Mouse (Mus musculus) cerebral cortex, adult 2 months (tissue): ENCODE measurements around the gene Tmprss13.

ENCODE experiments used
- WGBS: fragments of 180-500 bp; shearing (Covaris S2); methylation state at CpG from one replicate; pipeline ENCODE4 v1.1.7; 2018; 5-methylcytosine and 5-hydroxymethylcytosine counted together

Tmprss13 gene

GRCm38 (mm10) chr9:45329577-45329976, 10.7 kb downstream of the Tmprss13 start:
- WGBS: 91% methylated on average over 6 of the region's 6 CpGs

- WGBS: 68% methylated on average over 2 of the region's 2 CpGs
Measured at GRCm38 (mm10) chr9:45337406-45337805, 18.5 kb downstream of the Tmprss13 start.

GRCm38 (mm10) chr9:45343066-45343465, 24.2 kb downstream of the Tmprss13 start:
- 92% methylated on average over 3 of the region's 3 CpGs for WGBS

- WGBS: 78% methylated on average over 2 of the region's 2 CpGs
Measured at GRCm38 (mm10) chr9:45345516-45345915, 26.6 kb downstream of the Tmprss13 start.

- 57% methylated on average over 6 of the region's 6 CpGs for WGBS
Measured at GRCm38 (mm10) chr9:45346276-45346675, 27.4 kb downstream of the Tmprss13 start.

GRCm38 (mm10) chr9:45348560-45348959, 29.7 kb downstream of the Tmprss13 start:
- WGBS: 93% methylated on average over 6 of the region's 6 CpGs

- WGBS: 49% methylated on average over 4 of the region's 4 CpGs
Measured at GRCm38 (mm10) chr9:45349181-45349580, 30.3 kb downstream of the Tmprss13 start.

- 75% methylated on average over 5 of the region's 5 CpGs for WGBS
Measured at GRCm38 (mm10) chr9:45349851-45350250, 31.0 kb downstream of the Tmprss13 start.

GRCm38 (mm10) chr9:45355192-45355591, 36.3 kb downstream of the Tmprss13 start:
- 90% methylated on average over 2 of the region's 2 CpGs for WGBS

GRCm38 (mm10) chr9:45358356-45358755, 39.5 kb downstream of the Tmprss13 start:
- WGBS: 87% methylated on average over 7 of the region's 7 CpGs

GRCm38 (mm10) chr9:45362051-45362461, 43.2 kb downstream of the Tmprss13 start:
- WGBS: 55% methylated on average over 2 of the region's 2 CpGs

- 68% methylated on average over 7 of the region's 7 CpGs for WGBS
Measured at GRCm38 (mm10) chr9:45363639-45364214, 44.8 kb downstream of the Tmprss13 start.

GRCm38 (mm10) chr9:45367716-45368115, 48.8 kb downstream of the Tmprss13 start:
- WGBS: 34% methylated on average over 8 of the region's 8 CpGs

- 76% methylated on average over 5 of the region's 5 CpGs for WGBS
Measured at GRCm38 (mm10) chr9:45368341-45368901, 49.5 kb downstream of the Tmprss13 start.

- WGBS: under 1% methylated on average over 28 of the region's 28 CpGs
Measured at GRCm38 (mm10) chr9:45370117-45370561, 51.2 kb downstream of the Tmprss13 start, which contains the start of gene Fxyd6. TSS of gene Fxyd6 (plus strand) at chr9:45370185.

GRCm38 (mm10) chr9:45370616-45371336, 51.9 kb downstream of the Tmprss13 start:
- WGBS: 9% methylated on average over 25 of the region's 25 CpGs

GRCm38 (mm10) chr9:45371337-45371707, 52.4 kb downstream of the Tmprss13 start:
- 33% methylated on average over 2 of the region's 2 CpGs for WGBS

- WGBS: 62% methylated on average over 3 of the region's 3 CpGs
Measured at GRCm38 (mm10) chr9:45373896-45374295, 55.0 kb downstream of the Tmprss13 start.

- WGBS: 81% methylated on average over 6 of the region's 6 CpGs
Measured at GRCm38 (mm10) chr9:45374988-45375502, 56.1 kb downstream of the Tmprss13 start.

- WGBS: 74% methylated on average over 4 of the region's 4 CpGs
Measured at GRCm38 (mm10) chr9:45376427-45376826, 57.5 kb downstream of the Tmprss13 start.

GRCm38 (mm10) chr9:45376883-45377282, 58.0 kb downstream of the Tmprss13 start:
- 72% methylated on average over 2 of the region's 2 CpGs for WGBS

GRCm38 (mm10) chr9:45380411-45381251, 61.7 kb downstream of the Tmprss13 start:
- WGBS: 57% methylated on average over 10 of the region's 10 CpGs
